Mouse (Mus musculus) T-cell, adult 2 months (primary cell): ENCODE results near the gene Baz1a.
A peak's percentile ranks its signal among the peaks of the same experiment; 100 is the strongest.
"Not testable (repeated sequence)": the region's sequence is repeated elsewhere in the genome, so short reads cannot be mapped to it uniquely, and the experiment has no call there.

Experiments
- DNase-seq: peaks from one replicate; pipeline ENCODE4 v3.0.0; 2022; ENCODE audit warnings: low spot score

Gene Baz1a

GRCm38 (mm10) chr12:55007361-55008008 lies 6.7 kb downstream of the Baz1a start:
- no peak for DNase-seq

GRCm38 (mm10) chr12:55006071-55006470 lies 8.1 kb downstream of the Baz1a start:
- no peak for DNase-seq

- DNase-seq, result no peak
Observed at GRCm38 (mm10) chr12:55004396-55004795, 9.8 kb downstream of the Baz1a start.

GRCm38 (mm10) chr12:55003843-55004242 lies 10.3 kb downstream of the Baz1a start:
- DNase-seq, result no peak

- not testable (repeated sequence) for DNase-seq
Observed at GRCm38 (mm10) chr12:55002532-55002931, 11.6 kb downstream of the Baz1a start.

- peak; percentile 85 for DNase-seq
Observed at GRCm38 (mm10) chr12:54999016-54999690, 15.0 kb downstream of the Baz1a start.

DNA sequence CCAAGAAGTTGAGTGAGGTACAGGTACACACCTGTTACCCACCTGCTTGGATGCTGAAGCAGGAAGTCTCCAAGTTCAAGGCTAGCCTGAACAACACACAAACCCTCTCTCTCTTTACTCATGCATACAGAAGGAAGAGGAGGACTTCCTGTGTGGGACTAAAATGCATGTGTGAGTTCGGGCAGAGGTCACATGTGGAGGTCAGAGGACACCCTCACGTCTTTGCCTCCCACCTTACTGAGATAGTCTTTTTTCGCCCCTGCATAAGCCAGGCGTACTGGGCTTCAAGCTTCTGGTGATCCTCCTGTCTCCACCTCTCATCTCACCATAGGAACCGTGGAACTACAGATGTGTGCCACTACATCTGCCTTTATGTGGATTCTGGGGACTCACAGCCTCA lies 15.7 kb downstream of the Baz1a start:
- DNase-seq, result peak; percentile 4

- DNase-seq, result no peak
Observed at GRCm38 (mm10) chr12:54996979-54997474, 17.1 kb downstream of the Baz1a start.

GRCm38 (mm10) chr12:54995965-54996364 lies 18.2 kb downstream of the Baz1a start:
- DNase-seq, result no peak

DNA sequence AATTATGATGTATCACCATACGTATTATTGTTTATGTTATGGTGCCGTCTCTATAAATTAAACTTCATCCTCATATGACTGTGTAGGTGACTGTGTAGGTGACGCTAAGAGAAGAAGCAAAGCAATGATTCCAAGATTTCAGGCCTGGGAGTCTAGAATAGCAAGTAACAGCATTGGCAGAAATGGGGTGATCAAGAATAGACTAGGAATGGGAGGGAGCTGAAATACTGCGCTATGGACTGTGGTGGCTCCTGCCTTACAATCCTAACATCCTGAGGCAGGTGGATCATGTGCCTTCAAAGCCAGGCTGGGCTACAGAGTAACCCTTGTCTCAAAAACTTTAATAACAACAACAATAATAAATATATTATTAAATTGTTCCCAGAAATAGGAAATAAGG lies 19.7 kb downstream of the Baz1a start:
- no peak for DNase-seq

GRCm38 (mm10) chr12:54994068-54994386 lies 20.1 kb downstream of the Baz1a start:
- DNase-seq, result peak; percentile 24

DNA sequence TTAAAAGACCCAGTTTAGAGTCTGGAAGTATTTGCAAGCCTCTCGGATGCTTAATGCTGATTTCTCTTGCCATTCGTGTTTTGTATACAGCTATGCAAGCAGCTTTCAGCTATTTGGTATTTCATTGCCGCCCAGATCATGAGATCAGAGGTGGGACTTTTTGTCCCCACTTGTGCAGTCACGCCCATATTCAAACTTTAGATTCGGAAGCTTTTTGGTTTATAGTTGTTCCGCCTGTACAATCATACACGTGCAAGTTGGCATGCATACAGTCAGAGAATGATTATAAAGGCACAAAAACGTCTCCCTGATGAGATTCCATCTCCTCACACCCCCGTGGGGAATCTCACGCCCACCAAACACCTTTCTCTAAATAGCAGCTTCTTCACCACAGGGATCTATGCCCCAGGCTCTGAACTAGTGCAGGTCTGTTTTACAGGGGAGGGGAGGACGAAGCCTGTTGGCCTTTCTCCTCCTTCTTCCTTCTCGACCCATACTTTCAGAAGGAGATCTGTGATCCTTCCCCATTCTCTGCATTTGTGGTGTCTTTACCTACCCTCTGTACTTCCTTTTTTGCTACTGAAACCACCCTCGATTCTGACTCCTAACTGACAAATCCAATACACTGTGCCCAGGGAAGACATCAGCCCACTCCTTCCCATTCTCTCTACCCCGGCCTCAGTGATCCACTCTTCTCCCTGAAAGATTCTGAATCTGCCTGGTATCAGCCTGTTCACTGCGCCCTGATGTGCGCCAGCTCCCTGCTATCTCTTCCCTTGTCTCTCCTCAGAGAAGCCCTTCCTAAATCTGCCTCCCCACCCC lies 20.7 kb downstream of the Baz1a start:
- no peak for DNase-seq

DNA sequence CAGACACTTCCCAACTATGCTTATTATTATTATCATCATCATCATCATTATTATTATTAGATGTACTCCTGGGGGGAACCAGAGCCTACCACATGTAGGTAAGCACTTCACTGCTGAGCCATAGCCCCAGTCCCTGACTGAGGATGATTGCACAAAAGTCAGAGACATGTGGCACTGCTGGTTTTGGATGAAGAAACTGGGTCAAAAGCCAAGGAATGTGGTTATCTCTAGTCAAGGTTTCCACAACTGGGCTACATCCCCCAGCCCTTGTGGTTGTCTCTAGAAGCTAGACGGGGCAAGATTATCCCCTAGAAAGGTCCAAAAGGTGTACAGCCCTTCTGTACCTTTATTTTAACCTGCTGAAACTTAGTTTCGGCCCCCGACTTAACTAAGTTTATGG lies 21.3 kb downstream of the Baz1a start:
- DNase-seq, result no peak

- DNase-seq, result no peak
Observed at GRCm38 (mm10) chr12:54988323-54988850, 25.8 kb downstream of the Baz1a start.

DNA sequence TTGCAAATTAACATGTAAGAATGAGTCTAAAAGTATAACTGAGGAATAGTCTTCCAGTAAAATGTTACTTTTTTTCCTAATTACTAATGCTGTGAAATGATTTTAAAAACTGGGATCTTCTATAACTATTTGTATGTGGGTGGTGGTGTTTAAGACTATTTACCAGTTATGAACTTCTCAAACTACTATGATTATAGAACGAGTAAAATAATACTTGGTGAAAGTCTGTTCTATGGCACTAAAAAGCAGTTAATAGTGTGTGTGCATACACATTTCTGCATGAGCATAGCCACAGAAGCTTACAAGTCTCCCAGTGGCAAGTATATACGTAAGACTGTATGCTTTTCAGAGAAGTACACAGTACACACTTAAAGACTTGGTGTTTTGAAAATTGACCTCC lies 27.0 kb downstream of the Baz1a start:
- DNase-seq, result no peak

DNA sequence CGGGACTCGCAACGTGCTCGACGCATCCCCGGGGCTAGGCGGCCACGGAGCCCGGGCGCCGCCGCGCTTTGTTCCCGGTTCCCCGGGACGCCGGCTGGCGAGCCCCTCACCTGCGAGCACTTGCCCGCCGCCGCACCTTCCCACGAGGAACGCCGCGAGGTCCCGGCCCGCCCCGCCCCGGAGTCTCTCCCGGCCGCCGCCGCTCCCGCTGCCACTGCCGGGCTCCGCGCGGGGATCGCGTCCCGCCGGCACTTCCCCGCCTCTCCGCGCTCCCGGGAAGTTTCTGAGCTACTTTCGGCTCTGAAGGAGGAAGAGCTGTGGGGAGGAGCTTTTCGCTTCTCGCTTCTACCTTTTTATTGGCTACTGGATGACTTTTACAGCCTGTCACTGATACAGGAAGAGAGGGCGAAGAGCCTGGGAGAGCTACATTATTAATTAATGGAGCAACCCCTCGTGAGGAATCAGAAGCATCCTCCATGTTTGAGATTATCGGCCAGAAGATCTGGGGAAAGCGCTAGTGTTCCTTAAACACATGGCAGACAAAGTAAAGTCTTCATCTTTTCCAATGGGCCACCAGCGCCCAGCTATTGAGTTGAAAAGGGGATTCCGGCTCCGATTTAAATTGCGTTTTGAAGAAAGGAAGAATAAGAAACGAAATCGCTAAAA lies 28.0 kb downstream of the Baz1a start, which contains the start of gene Gm20403:
Gene Gm20403, minus strand, starts transcription at position 478 of the 666 bp plus-strand sequence.
- peak; percentile 39 for DNase-seq

DNA sequence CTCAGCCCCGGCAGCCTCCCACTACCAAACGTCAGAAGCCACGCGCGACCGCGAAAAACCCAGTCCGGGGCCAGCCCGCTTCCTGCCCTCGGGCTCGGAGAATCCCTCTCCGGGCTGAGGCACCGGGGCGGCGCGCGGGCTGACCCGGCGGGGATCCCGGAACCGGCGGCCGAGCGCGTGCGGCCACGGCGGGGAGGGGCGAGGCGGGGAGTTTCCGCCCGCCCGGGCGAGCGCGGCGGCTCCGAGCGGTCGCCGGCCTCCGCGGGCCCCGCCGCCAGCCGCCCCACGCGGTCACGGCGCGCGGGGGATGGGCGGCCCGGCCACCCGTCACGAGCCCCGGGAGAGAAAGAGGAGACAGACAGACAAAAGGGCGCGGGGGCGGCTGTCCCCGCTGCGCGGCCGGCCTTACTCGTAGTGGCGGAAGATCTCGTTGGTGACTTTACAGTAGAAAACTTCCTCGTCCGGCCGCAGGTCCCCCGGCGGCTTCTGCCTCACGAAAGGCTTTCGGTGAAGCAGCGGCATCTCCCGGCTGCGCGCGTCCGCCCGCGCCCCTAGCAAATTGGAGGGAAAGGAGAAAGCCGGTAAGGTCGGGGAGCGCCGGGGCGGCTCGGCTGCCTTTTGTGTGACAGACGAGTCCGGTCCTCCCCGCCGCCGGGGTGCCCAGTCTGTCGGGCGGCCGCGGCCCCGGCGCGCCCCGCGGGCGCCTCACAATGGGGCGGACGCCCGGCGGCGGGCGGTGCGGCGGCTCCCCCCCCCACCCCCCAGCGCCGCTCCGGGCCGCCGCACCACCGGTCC lies 28.7 kb downstream of the Baz1a start:
- DNase-seq, result peak; percentile 65

DNA sequence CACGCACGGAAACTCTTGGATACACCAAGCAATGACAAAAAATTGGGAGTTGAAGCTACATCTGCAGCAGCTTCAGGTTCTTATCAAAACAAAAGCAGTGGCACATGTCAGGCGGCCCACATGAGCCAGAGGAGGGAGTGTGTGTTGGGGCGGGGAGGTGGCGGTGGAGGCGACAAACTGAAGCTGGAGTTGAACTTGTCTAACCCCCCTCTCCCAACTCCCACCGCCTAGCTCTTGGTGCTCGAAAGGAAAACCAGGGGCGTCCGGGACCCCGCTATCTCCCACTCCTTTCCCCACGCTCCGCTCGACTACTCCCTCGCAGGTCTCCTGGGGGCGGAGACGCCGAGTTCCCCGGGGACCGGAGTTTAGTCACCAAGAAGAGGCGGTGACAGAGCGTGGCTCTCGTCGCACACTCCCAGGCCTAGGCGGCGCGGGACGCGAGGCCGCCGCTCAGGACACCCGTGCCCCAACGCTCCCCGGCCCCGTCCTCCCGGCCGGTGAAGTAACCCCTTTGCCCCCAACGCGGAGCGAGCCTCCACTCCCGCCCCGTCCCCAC lies 29.4 kb downstream of the Baz1a start:
- peak; percentile 66 for DNase-seq

GRCm38 (mm10) chr12:54982935-54983715 lies 31.0 kb downstream of the Baz1a start:
- no peak for DNase-seq

GRCm38 (mm10) chr12:54981962-54982361 lies 32.2 kb downstream of the Baz1a start:
- DNase-seq, result no peak
